Mouse (Mus musculus): ENCODE measurements at regions not wholly inside any gene's neighbourhood (a gene's known extent, or its start where the extent isn't known, plus 50 kb on each side); places are given as distances from the start of the nearest gene placed in this dataset.

DNA sequence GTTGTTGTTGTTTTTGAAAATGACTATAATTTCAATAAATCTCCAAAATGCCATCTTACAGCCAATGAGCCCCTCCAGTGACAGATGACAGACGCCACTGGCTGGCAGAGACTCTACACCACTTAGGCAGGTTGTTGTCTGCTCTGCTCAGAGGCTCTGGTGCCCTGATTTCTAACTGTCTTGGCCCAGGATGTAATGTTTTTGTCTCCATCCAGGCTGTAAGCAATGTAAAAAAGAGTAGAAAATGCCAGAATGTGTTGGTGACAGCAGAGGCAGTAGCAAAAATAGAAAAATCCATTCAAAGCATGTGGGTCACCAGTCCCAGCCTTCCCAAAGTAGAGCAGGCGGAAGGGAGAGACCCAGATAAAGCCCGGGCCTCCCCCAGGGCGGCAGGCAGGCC lies 285.5 kb downstream of the Irs2 start:
- TF ChIP-seq GATA1 (IDR thresholded peaks at IDR 0.05; ENCODE audit: low read length) (no peak), TAL1 (IDR thresholded peaks at IDR 0.05; ENCODE audit: low read length) (no peak)
